Mouse (Mus musculus): ENCODE data around the gene Gm3460.
"Not testable (repeated sequence)": the region's sequence is repeated elsewhere in the genome, so short reads cannot be mapped to it uniquely, and the experiment has no call there.

Gene Gm3460

GRCm38 (mm10) chr14:6622318-6622717 is at the start of gene Gm3460:
Gm3460 (minus strand) TSS chr14:6622418.
- DNase-seq (ENCODE audit: low spot score): not testable (repeated sequence)

GRCm38 (mm10) chr14:6606436-6606835 is 15.8 kb downstream of the Gm3460 start:
- DNase-seq (ENCODE audit: low spot score): not testable (repeated sequence)

- not testable (repeated sequence) for DNase-seq (ENCODE audit: low spot score)
Observed at GRCm38 (mm10) chr14:6605004-6605403, 17.2 kb downstream of the Gm3460 start.

- DNase-seq (ENCODE audit: low spot score): not testable (repeated sequence)
Observed at GRCm38 (mm10) chr14:6604551-6604950, 17.7 kb downstream of the Gm3460 start.

- not testable (repeated sequence) for DNase-seq (ENCODE audit: low spot score)
Observed at GRCm38 (mm10) chr14:6590513-6590912, 31.7 kb downstream of the Gm3460 start, which contains the start of gene Gm3629. Gm3629 (minus strand) TSS chr14:6590613.

Measured in urinary bladder, postnatal 10 days (tissue).